Mouse (Mus musculus) embryonic fibroblast, embryonic 13.5 days (primary cell): Measurements from ENCODE around the gene Fryl.

ENCODE experiments used
- CTCF ChIP-seq: IDR thresholded peaks from 2 replicates; pipeline ENCODE4 v1.5.1; 2011; ENCODE audit warnings: mild to moderate bottlenecking, control low read depth, low read length, moderate library complexity, borderline replicate concordance; ENCODE audit not compliant: insufficient read depth
- POLR2A ChIP-seq: IDR thresholded peaks from 2 replicates; pipeline ENCODE4 v1.6.1; 2011; ENCODE audit warnings: low read depth, mild to moderate bottlenecking, control low read depth, low read length, moderate library complexity

DNA sequence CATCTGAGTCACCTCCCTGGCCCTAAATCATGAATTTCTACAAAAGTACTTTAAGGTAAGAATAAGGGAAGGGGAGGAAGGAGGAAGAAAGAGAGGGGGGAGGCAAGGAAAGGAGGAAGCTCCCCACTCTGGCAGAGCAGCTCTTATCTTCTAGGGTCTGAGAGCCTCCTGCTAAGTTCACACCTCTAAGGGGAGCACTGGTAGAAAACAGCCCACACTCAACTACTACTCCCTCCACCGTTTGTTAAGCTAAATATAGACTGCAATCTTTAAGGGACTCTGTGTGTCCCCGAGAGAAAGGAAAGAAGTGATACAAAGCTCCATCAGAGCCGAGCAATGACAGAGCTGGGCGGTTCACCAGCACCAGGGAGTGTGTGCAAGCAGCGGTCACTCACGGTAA is 24.6 kb downstream of the Fryl start:
- TF ChIP-seq POLR2A, result no peak
- TF ChIP-seq CTCF, result no peak
